Mouse (Mus musculus) cerebellum, postnatal 10 days (tissue): ENCODE measurements around the gene Smyd3.
"Not testable (repeated sequence)": the region's sequence is repeated elsewhere in the genome, so short reads cannot be mapped to it uniquely, and the experiment has no call there.

Experiments
- DNase-seq, 2 experiments: peaks; one replicate each; pipeline ENCODE4 v3.0.0; 2021; ENCODE audit warnings: mixed read lengths in 2 of 2

Smyd3 gene

GRCm38 (mm10) chr1:179213381-179213780, 304.5 kb downstream of the Smyd3 start:
- DNase-seq, result no peak

GRCm38 (mm10) chr1:179212295-179212694, 305.5 kb downstream of the Smyd3 start:
- DNase-seq, result no peak

GRCm38 (mm10) chr1:179211313-179211712, 306.5 kb downstream of the Smyd3 start:
- DNase-seq, result no peak

GRCm38 (mm10) chr1:179207846-179208595, 309.8 kb downstream of the Smyd3 start:
- no peak for DNase-seq

GRCm38 (mm10) chr1:179207180-179207741, 310.6 kb downstream of the Smyd3 start:
- no peak for DNase-seq

GRCm38 (mm10) chr1:179198517-179199200, 319.2 kb downstream of the Smyd3 start:
- no peak for DNase-seq

GRCm38 (mm10) chr1:179197821-179198516, 319.9 kb downstream of the Smyd3 start:
- no peak for DNase-seq

GRCm38 (mm10) chr1:179197156-179197555, 320.7 kb downstream of the Smyd3 start:
- DNase-seq, result no peak

- no peak for DNase-seq
These were observed 321.4 kb downstream of the Smyd3 start for GRCm38 (mm10) chr1:179196422-179196821.

GRCm38 (mm10) chr1:179192781-179193180, 325.1 kb downstream of the Smyd3 start:
- DNase-seq, result peak; percentile 66 to 71

GRCm38 (mm10) chr1:179190837-179191236, 327.0 kb downstream of the Smyd3 start:
- no peak for DNase-seq

- no peak for DNase-seq
These were observed 330.7 kb downstream of the Smyd3 start for GRCm38 (mm10) chr1:179187171-179187570.

GRCm38 (mm10) chr1:179184631-179185030, 333.2 kb downstream of the Smyd3 start:
- peak in 1 of 2 experiments; percentile 15 for DNase-seq

GRCm38 (mm10) chr1:179183499-179183898, 334.3 kb downstream of the Smyd3 start:
- DNase-seq, result no peak

- DNase-seq, result no peak
These were observed 337.3 kb downstream of the Smyd3 start for GRCm38 (mm10) chr1:179180546-179180945.

- peak in 1 of 2 experiments; percentile 12 for DNase-seq
These were observed 340.8 kb downstream of the Smyd3 start for GRCm38 (mm10) chr1:179176861-179177658.

GRCm38 (mm10) chr1:179174241-179174640, 343.6 kb downstream of the Smyd3 start:
- DNase-seq, result no peak

- no peak for DNase-seq
These were observed 347.3 kb downstream of the Smyd3 start for GRCm38 (mm10) chr1:179170555-179170954.

GRCm38 (mm10) chr1:179169749-179170148, 348.1 kb downstream of the Smyd3 start:
- no peak for DNase-seq

- DNase-seq, result peak; percentile 55 to 66
These were observed 348.7 kb downstream of the Smyd3 start for GRCm38 (mm10) chr1:179169161-179169560.

GRCm38 (mm10) chr1:179164219-179164618, 353.6 kb downstream of the Smyd3 start:
- not testable (repeated sequence) for DNase-seq

- DNase-seq, result not testable (repeated sequence)
These were observed 355.1 kb downstream of the Smyd3 start for GRCm38 (mm10) chr1:179162752-179163151.
